Mouse (Mus musculus) liver, embryonic 16.5 days (tissue): ENCODE measurements around the gene Wdr41. TPM values are rescaled to one million over a fixed set of nuclear protein-coding genes. Genes with fewer than 3 reads are reported as not detected.

Source experiments
- ATAC-seq: fragments of 200-750 bp; cut with Nextera tagmentation; 2 replicates; pipeline ENCODE4 v1.8.0; 2017; ENCODE audit warnings: low read depth, mild to moderate bottlenecking, moderate number of reproducible peaks, moderate library complexity
- H3K27ac ChIP-seq: fragments of 300-500 bp; sonication (generic); 2 replicates; pipeline ENCODE4 v1.5.1; 2014; ENCODE audit warnings: mild to moderate bottlenecking, low read length
- H3K27me3 ChIP-seq: fragments of 300-500 bp; sonication (generic); 2 replicates; pipeline ENCODE4 v1.6.1; 2014; ENCODE audit warnings: low read depth, low read length, mixed read lengths; ENCODE audit not compliant: control insufficient read depth, insufficient read depth
- H3K36me3 ChIP-seq: fragments of 300-500 bp; sonication (generic); 2 replicates; pipeline ENCODE4 v1.6.1; 2014; ENCODE audit warnings: mild to moderate bottlenecking; ENCODE audit not compliant: control insufficient read depth, insufficient read depth
- H3K4me1 ChIP-seq: fragments of 300-500 bp; sonication (generic); 2 replicates; pipeline ENCODE4 v1.6.1; 2014; ENCODE audit warnings: low read depth, low read length, mixed read lengths; ENCODE audit not compliant: control insufficient read depth
- H3K4me2 ChIP-seq: fragments of 300-500 bp; sonication (generic); 2 replicates; pipeline ENCODE4 v1.6.1; 2014; ENCODE audit warnings: low read depth, low read length, mixed read lengths
- H3K4me3 ChIP-seq: fragments of 300-500 bp; sonication (generic); 2 replicates; pipeline ENCODE4 v1.5.1; 2014; ENCODE audit warnings: low read depth, mild to moderate bottlenecking, low read length
- H3K9ac ChIP-seq: fragments of 300-500 bp; sonication (generic); 2 replicates; pipeline ENCODE4 v1.6.1; 2014; ENCODE audit warnings: low read depth, low read length
- H3K9me3 ChIP-seq: fragments of 300-500 bp; sonication (generic); replicated peaks from 2 replicates; pipeline ENCODE4 v1.6.1; 2016; ENCODE audit warnings: low read length; ENCODE audit not compliant: control insufficient read depth
- WGBS: fragments of 180-500 bp; shearing (Covaris S2); extraction: QIAGEN DNeasy Blood & Tissue Kit; methylation state at CpG from one replicate; pipeline ENCODE4 v1.1.7; 2014; ENCODE audit not compliant: insufficient replicate concordance; 5-methylcytosine and 5-hydroxymethylcytosine counted together
- polyA plus RNA-seq: library from polyadenylated mRNA; unstranded; fragments of >200 nt; fragmentation: Nextera tagmentation; extraction: Ambion mirVana; gene quantifications from 2 replicates; pipeline ENCODE4 v1.2.1, GENCODE M21; 2015

The Wdr41 gene
- polyA plus RNA-seq: 5.3 and 5.7 TPM in 2 replicates

DNA sequence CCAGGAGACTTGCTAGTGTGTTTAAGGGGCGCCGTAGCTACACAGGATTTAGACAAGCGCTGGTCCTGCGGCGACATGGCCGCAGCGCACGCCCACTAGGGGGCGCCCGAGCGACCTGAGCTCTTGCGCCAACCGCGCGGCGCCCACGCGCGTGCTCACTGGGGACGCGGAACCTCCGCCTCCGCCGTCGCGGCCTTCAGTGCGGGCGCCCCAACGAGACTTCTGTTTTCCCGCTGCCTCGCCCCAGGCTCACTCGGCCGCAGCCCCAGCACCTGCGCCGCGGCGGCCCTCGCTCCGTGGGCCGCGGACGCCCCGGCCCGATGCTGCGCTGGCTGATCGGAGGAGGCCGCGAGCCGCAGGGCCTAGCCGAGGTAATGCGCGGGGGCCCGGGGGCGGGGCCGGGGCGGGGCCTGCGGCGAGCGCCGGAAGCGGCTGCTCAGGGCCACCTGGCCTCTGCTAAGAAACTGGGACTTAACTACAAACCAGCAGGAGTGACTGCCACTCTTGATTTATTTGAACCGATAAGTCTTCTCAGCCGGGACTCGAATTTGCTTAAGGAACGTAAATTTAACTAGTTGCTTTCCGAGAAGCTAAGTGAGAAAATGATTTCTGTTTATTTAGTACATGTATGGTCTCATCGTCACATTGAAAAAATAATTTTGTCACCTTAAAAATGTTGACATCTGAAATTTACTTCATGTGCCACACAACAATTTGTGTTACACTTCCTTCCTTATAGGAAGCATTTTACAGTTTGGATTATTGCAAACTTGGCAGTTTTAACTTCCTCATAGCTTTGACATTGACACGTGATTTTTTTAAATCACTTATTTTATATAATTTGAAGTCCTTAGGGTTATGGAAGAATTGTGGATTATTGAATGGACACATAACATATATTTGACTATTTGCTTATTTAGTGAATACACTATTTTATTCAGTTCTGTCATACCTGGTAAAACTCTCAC, at the start of gene Wdr41:
Gene Wdr41 (plus strand): TSS at position 126 of the 968 bp plus-strand sequence.
- no peaks in the 10 kb centered on the region for H3K27me3 ChIP-seq
- H3K4me3 ChIP-seq: peak within 1 kb of the TSS; percentile 84
- H3K9me3 ChIP-seq: no peaks in the 10 kb centered on the region
- H3K36me3 ChIP-seq: no peaks in the 10 kb centered on the region
- WGBS: under 1% methylated on average over 64 of the region's 68 CpGs
- H3K4me1 ChIP-seq: peaks cover 4% of the 10 kb centered on the region
- ATAC-seq: peak; percentile 96
- H3K4me2 ChIP-seq: peak within 1 kb of the TSS; percentile 80
- peak within 1 kb of the TSS; percentile 87 for H3K9ac ChIP-seq
- peak within 1 kb of the TSS; percentile 89 for H3K27ac ChIP-seq

DNA sequence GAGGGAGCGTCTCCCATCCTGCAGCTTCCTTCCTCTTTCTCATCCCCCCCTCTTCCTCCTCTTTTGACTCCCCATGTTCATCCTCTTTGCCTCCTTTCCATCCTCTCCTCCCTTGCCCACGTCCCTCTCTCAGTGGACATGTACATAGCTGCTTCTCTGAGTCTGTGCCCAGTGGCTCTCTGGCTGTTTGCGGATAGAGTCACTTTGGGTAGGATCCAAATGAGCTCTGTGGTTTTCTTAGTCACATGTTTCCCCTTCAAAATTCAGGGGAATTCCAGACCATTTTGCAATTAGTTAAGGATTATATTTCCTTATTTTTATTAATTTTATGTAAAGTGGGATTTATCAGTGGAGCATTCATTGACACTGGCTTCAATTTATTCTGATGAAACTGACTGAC, 48.1 kb upstream of the Wdr41 start:
- 50% methylated on average over 3 of the region's 3 CpGs for WGBS
- H3K27me3 ChIP-seq: no peaks in the 10 kb centered on the region

DNA sequence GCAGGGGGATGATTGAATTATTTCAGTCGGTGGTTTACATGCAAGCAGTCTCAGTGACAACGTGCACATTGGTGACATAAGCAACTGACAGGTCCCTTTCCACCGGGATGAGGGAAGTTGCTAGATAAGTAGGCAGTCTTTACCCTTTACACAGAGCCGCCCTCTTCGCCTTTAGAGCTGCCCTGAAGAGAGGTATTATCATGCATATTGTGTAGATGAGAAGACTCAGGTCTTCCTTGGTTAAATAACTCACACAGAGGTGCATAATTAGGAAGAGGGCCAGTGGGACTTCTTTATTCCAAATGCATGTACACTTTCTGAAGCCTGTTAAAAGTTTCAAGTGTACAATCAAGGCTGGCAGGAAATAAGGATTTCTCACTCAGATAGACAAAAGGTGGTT, 37.7 kb upstream of the Wdr41 start:
- no peak overlapping the region for H3K4me2 ChIP-seq
- no peaks in the 10 kb centered on the region for H3K9me3 ChIP-seq
- H3K4me3 ChIP-seq: no peak overlapping the region
- H3K27me3 ChIP-seq: no peaks in the 10 kb centered on the region
- no peaks in the 10 kb centered on the region for H3K4me1 ChIP-seq
- ATAC-seq: no peak
- H3K36me3 ChIP-seq: no peaks in the 10 kb centered on the region
- no peak overlapping the region for H3K9ac ChIP-seq
- WGBS: 44% methylated on average over 5 of the region's 5 CpGs
- H3K27ac ChIP-seq: no peak overlapping the region

More for the DNA sequence above, 48.1 kb upstream of the Wdr41 start:
- Histone ChIP-seq H3K4me3 (no peak overlapping the region), H3K9ac (no peak overlapping the region), H3K9me3 (no peaks in the 10 kb centered on the region), H3K4me2 (no peak overlapping the region), H3K27ac (no peak overlapping the region), H3K4me1 (no peaks in the 10 kb centered on the region), H3K36me3 (no peaks in the 10 kb centered on the region)
- ATAC-seq: no peak

DNA sequence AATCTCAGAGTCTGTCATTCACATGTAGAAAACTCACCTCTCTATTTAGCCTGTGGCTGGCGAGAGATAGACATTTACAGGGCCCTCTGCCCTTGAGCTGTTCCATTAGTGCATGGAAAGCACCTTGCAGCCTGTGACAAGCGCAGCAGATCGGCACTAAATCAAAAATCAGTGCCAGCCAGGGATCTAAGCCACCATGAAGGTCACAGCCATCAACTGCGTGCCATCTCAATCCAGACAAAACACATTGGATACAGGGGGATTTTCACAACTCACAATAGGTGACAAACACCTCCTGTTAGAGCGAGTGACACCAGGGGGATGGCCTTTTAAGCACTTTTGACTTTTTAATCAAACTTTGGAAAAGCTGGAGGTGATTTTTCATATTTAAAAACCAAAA, 36.0 kb upstream of the Wdr41 start:
- Histone ChIP-seq H3K27ac (no peak overlapping the region), H3K4me3 (no peak overlapping the region), H3K36me3 (no peaks in the 10 kb centered on the region), H3K27me3 (no peaks in the 10 kb centered on the region), H3K9me3 (no peaks in the 10 kb centered on the region), H3K4me1 (no peaks in the 10 kb centered on the region), H3K9ac (no peak overlapping the region), H3K4me2 (no peak overlapping the region)
- no peak for ATAC-seq
- WGBS: 51% methylated on average over 5 of the region's 5 CpGs

DNA sequence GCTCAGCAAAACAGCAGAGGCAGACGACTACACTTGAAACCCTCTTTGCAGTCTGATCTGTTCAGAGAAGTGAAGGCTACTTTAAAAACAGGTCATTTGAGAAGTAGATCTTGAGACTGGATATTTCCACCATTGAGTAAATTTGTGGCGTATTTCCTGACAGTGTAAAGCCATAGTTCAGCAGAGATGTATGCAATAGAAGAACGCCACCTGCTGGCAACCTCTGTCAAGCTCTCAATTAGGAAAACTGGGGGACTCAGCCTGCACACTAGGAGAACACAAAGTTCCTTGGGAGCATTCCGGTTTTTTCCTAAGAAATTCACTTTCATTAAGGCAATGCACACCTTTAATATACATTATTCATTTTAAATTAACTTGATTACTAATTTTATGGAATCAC, 34.9 kb upstream of the Wdr41 start:
- Histone ChIP-seq H3K4me3 (no peak overlapping the region), H3K4me1 (no peaks in the 10 kb centered on the region), H3K36me3 (no peaks in the 10 kb centered on the region), H3K9ac (no peak overlapping the region), H3K27me3 (no peaks in the 10 kb centered on the region), H3K4me2 (no peak overlapping the region), H3K9me3 (no peaks in the 10 kb centered on the region), H3K27ac (no peak overlapping the region)
- WGBS: 15% methylated on average over 4 of the region's 4 CpGs
- no peak for ATAC-seq

DNA sequence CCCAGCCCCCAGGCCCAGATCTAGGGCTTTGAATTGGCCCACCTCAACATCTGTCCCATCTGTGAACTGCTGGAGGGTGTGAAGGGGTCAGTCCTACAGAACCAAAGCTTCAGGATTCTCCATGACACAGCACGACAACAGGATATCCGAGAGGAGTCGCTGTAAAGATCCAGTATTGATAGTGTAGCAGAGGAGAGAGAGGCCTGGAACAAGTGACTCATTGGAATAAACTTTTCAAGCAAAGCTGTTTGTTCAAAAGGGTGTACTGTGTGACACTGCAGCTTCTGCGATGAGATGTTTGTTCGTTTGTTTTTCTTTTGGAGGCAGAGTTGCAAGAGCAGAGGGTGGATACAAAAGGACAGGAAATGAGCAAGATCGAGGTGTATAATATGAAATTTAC, 20.2 kb upstream of the Wdr41 start:
- Histone ChIP-seq H3K4me3 (no peak overlapping the region), H3K9ac (no peak overlapping the region), H3K27me3 (no peaks in the 10 kb centered on the region), H3K27ac (no peak overlapping the region), H3K4me1 (no peaks in the 10 kb centered on the region), H3K4me2 (no peak overlapping the region), H3K9me3 (no peaks in the 10 kb centered on the region), H3K36me3 (no peaks in the 10 kb centered on the region)
- no peak for ATAC-seq
- WGBS: 36% methylated on average over 6 of the region's 6 CpGs

DNA sequence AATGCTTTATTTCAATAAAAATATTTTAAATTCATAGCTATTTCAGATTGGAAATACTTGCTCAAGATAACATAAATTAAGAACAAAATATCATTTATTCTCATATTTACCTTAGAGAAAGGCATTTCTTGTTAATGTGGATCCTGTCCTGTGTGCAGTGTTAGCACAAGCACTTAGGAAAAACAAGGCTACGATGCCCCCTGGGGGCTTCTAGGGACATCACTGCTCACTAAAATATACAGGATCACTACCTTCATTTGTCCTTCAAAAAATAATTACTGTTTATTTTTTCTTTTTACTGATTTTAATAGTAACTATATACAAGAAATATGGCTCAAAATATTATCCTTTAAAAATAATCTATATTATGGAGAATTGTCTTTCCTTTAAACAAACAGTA, 18.2 kb upstream of the Wdr41 start:
- Histone ChIP-seq H3K9me3 (no peaks in the 10 kb centered on the region), H3K27ac (no peak overlapping the region), H3K4me3 (no peak overlapping the region), H3K9ac (no peak overlapping the region), H3K4me2 (no peak overlapping the region), H3K36me3 (no peaks in the 10 kb centered on the region), H3K4me1 (no peaks in the 10 kb centered on the region), H3K27me3 (no peaks in the 10 kb centered on the region)
- WGBS: 56% methylated on average over 1 of the region's 1 CpGs
- no peak for ATAC-seq

DNA sequence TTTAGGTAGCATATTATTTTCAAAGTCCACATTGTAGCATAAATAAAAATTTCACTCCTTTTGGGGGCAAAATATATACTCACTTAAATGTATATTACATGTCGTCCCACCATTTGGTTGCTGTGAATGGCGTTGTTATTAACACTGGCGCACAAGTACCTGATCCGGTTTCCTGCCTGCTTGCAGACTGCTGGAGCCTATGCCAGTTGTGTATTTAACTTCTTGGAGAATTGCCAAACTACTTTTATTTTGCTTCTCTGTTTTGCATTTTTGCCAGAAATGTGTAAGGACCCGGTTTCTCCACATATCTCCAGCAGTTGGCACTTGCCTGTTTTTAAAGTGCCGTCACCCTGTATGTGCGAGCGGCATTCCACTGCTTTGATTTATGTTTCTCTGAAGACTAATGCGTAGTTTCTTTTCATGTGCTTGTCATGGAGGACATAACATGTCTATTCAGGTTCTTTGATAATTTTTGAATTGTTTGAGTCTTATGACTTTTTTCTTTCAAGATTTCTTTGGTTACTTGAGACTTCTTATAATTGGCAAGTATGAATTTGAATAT, 6.1 kb upstream of the Wdr41 start:
- ATAC-seq: no peak
- H3K4me2 ChIP-seq: no peak overlapping the region

DNA sequence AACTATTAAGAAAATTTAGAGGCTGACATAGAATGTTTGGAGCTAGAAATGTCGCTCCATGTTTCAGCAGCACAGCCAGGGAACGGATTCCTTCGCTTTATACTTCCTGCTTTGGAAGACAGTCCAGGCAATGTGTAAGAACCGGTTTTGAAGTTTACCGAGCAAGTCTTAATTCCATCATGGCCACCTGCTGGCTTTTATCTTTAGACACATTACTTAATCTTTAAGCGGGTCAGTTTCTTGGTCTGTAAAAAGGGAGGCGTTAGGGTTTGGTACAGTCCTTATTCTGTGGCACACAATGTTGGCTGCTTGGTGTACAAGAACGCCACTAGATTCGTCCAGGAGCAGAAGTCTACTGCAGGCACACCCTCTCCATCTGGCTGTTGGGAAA, 321 bp upstream of the Wdr41 start:
- Histone ChIP-seq H3K36me3 (no peaks in the 10 kb centered on the region), H3K9ac (peak overlapping the region; percentile 87), H3K4me3 (peak overlapping the region; percentile 84), H3K4me1 (peaks cover 4% of the 10 kb centered on the region), H3K4me2 (peak overlapping the region; percentile 80), H3K9me3 (no peaks in the 10 kb centered on the region), H3K27me3 (no peaks in the 10 kb centered on the region), H3K27ac (no peak overlapping the region)
- no peak for ATAC-seq
- 23% methylated on average over 9 of the region's 9 CpGs for WGBS

More for the DNA sequence above, 6.1 kb upstream of the Wdr41 start:
- Histone ChIP-seq H3K27me3 (no peaks in the 10 kb centered on the region), H3K4me3 (no peak overlapping the region), H3K9me3 (no peaks in the 10 kb centered on the region), H3K36me3 (no peaks in the 10 kb centered on the region), H3K9ac (no peak overlapping the region), H3K27ac (no peak overlapping the region), H3K4me1 (no peaks in the 10 kb centered on the region)
- 74% methylated on average over 9 of the region's 9 CpGs for WGBS
